Mouse (Mus musculus): ENCODE results near the gene Ggps1.
"Not testable (repeated sequence)": the region's sequence is repeated elsewhere in the genome, so short reads cannot be mapped to it uniquely, and the experiment has no call there.

Gene Ggps1

DNA sequence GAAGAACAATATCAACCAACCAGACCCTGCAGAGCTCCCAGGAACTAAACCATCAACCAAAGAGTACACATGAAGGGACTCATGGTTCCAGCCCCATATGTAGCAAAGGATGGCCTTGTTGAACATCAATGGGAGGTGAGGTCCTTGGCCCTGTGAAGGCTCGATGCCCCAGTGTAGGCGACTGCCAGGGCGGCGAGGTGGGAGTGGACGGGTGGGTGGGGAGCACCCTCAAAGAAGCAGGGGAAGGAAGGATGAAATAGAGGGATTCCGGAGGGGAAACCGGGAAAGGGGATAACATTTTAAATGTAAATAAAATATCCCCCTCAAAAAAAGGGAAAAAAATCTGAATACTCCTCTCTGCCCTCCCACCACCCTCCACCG lies 24.4 kb downstream of the Ggps1 start:
- DNase-seq (ENCODE audit: low read depth, low spot score), result no peak

DNA sequence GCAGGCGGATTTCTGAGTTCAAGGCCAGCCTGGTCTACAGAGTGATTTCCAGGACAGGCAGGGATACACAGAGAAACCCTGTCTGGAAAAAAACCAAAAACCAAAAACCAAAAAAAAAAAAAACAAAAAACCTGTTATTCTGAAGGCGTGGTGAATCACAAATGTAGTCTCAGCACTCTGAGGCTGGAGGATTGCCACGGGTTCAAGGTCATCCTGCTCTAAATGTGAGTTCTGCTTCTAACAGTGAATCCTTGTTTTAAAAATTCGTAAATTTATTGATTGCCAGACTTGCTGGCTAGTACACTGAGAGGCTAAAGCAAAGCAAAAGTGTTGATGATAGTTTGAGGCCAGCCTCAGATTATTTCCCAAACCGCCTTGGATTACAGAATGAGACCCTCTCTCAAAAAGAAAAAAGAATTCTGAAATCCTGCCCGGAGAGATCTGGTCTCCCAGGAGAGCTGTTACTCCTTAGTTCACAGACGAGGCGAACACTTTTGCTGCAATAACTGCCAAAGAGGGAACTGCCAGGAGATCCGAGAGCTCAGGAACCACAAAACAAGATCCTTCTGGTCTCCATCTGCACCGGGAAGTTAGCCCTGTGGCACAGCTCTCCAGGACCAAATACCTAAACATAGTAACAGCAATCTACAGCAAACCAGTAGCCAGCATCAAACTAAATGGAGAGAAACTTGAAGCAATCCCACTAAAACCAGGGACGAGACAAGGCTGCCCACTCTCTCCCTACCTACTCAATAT lies 27.2 kb downstream of the Ggps1 start:
- DNase-seq (ENCODE audit: low read depth, low spot score), result no peak

DNA sequence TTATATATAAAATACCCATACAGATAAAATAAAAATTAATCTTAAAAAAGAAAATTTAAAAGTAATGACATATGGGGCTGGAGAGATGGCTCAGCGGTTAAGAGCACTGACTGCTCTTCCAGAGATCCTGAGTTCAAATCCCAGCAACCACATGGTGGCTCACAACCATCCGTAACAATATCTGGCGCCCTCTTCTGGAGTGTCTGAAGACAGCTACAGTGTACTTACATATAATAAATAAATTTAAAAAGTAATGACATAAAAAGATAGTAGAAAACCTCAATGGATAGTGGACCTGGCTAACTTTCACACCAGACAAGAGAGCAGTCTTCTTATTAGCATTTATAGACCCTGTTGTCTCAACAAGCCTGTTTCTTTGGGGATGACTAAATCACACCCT lies 27.9 kb downstream of the Ggps1 start:
- DNase-seq (ENCODE audit: low read depth, low spot score), result not testable (repeated sequence)

DNA sequence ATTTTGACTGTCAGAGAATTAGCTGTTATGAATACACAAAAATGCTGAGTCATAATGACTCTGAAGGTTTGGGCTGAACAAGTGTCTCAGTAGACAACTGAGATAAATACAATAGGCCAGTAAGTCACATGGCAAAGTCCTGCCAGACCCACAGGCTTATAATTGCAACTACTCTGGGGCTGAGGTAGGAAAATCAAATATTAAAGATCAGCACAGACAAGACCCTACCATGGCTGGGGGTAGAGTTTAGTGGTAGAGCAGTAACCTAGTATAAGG lies 29.3 kb downstream of the Ggps1 start:
- no peak for DNase-seq (ENCODE audit: low read depth, low spot score)

DNA sequence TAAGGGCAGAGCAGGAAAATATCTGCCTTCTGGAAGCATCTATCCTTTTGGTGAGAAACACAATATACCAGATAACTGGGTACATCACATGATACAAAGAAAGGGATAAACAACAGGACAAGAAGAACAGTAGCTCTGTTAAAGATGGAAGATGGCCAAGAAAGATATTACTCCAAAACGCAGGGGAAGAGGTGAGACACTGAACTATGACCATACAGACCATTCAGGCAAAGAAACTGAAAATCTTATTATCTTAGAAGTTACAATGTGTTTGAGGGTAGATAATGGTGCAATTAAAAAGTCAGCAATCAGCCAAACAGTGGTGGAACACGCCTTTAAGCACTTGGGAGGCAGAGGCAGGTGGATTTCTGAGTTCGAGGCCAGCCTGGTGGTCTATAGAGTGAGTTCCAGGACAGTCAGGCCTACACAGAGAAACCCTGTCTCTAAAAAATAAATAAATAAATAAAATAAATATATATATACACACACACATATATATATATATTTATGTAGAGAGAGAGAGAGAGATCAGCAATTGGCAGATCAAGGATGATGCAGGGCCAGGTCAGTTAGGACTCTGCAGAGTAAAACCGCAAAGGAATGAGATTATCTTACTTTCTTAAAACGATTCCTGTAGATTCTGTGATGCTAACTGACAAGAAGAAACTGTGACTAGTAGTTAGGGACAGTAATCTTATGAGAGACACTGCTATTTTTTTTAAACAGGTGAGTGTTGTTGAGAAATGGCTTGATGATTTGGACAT lies 29.8 kb downstream of the Ggps1 start:
- DNase-seq (ENCODE audit: low read depth, low spot score), result no peak

DNA sequence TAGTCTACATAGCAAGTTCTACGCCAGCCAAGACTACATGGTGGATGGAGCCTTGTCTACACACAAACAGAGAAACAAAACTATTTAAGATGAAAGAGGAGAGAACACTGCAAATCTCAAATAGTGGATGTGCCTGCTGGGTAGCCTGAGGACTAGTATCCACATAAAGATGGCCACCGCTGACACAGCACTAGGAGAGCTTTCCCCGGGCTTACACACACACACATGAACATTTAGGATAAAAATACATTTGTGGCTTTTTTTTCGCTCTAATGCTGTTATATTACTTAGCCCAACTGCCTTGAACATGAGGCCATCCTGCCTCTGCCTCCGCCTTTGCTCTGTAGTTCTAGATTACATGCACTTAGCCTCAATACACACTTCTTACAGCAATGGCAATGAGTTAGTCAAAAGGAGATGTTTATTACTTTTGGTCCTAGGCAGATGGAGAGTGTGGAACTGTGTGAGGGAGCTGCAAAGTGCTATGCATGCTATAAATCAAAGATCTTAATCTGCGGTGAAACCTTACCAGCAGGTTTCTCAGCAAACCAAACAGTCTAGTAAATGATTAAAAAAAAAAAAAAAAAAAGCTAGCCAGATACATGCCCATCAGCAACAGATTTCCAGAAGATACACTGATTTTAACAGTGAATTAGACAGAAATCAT lies 37.0 kb downstream of the Ggps1 start:
- DNase-seq (ENCODE audit: low read depth, low spot score), result no peak

DNA sequence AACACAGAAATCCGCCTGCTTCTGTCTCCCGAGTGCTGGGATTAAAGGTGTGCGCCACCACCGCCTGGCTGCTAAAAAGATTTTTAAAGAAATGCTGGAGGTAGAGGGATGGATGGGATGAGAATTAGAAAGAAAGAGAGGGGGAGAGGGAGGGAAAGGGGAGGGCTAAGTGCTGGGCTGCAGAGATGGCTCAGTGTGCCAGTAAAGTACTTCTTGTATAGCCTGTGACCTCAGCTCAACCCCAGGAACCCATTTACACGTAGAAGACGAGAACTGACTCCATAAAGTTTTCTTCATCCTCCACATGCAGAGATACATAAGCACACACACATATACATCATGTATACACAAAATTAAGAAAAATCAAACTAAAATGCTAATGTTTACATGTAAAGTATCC lies 37.7 kb downstream of the Ggps1 start:
- no peak for DNase-seq (ENCODE audit: low read depth, low spot score)

DNA sequence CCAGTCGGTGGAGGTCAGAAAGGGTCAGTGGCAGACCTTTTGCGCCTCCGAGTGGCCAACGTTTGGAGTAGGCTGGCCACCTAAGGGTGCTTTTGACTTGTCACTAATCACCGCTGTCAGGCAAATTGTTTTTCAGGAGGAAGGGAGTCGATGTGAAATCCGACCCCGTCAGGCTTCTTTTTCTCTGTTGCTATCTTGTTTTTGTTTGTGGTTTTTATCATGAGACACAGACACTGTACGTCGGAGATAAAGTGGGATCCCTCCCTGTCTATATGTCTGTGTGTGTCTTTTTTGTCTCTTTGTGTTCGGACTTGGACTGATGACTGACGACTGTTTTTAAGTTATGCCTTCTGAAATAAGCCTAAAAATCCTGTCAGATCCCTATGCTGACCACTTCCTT lies 41.9 kb downstream of the Ggps1 start:
- DNase-seq (ENCODE audit: low read depth, low spot score), result not testable (repeated sequence)

DNA sequence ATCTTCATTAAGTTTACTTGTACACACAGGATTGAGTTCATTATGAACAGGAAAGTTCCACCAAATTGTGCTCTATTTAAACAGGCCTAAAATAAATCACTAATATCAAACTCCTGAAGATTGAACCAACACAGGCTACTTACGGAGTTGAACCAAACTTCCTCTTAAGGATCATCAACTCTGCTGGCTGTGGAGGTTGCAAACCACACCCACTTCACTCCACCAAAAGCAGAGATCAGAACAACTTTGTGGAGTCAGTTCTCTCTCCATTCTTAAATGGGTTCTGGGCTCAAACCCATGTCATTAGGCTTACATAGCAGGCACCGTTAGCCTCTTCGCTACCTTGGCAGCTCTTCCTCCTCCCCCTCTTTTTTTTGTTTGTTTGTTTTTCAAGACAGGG lies 44.4 kb downstream of the Ggps1 start:
- no peak for DNase-seq (ENCODE audit: low read depth, low spot score)

DNA sequence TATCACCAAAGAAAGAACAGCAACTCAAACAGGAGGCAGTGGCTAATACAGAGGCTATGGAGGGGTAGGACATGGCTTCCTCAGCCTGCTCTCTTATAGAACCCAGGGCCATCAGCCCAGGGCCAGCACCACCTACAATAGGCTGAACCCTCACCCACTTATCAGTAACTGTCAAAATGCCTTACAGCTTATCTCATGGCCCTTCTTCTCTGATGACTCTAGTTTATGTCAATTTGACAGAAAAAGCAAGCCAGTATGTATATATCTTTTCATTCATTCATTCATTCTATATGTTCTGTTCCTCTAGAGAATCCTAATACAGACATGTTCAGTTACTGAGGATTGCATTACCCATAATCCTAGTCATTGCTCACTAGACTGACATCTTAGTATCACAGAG lies 45.0 kb downstream of the Ggps1 start:
- no peak for DNase-seq (ENCODE audit: low read depth, low spot score)

DNA sequence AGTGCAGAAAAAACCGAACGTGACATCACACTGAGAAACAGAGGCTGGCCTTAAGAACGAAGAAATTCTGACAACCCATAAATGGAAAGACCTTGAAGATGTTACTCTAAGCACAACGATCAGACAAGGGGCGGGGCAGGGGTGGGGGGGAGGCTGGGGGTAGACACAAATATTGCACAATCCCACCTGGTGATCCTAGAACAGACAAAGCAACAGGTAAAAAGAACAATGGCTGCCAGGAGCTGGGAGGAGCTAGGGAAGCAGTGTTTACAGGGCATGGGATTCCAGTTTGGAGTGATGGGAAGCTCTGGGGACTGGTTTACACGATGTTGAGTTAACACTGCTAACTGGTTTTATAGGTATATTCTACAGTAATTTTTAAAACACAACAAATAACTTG lies 47.7 kb downstream of the Ggps1 start:
- DNase-seq (ENCODE audit: low read depth, low spot score), result no peak

DNA sequence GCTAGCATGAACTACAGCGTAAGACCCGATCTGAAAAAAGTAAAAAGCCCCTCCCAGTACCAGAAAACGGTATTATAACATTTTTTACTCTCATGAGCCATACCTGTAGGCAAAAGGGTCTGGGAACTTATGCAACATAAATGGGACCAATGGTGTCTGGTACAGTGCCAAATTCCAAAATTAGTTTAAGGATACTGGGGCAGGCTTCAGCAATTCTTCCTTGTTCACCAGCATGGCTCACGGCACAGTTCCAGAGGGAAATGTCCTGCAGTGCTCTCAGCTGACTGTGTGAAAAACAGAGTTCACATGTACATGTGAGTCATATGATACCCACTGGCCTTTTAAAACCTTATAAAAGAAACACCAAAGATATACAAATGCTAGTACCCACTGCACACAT lies 48.7 kb downstream of the Ggps1 start:
- no peak for DNase-seq (ENCODE audit: low read depth, low spot score)

DNA sequence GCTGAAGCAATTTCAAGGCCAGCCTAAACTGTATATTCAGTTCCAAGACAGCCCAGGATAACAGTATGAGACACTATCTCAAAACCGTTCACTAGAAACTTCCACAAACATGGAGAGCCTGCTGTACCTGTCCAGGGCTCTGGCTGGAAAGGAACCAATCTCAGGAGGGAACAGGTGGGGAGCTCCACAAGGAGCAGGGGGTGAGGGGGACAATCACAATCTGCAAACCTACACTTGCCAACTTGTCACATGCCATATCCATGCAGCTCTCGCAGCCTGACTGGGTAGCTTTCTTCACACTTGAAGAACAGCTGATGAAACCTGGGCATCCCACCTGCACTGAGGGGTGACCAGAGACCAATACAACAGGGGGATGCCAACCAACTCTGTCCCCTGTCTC lies 49.3 kb downstream of the Ggps1 start:
- no peak for DNase-seq (ENCODE audit: low read depth, low spot score)

DNA sequence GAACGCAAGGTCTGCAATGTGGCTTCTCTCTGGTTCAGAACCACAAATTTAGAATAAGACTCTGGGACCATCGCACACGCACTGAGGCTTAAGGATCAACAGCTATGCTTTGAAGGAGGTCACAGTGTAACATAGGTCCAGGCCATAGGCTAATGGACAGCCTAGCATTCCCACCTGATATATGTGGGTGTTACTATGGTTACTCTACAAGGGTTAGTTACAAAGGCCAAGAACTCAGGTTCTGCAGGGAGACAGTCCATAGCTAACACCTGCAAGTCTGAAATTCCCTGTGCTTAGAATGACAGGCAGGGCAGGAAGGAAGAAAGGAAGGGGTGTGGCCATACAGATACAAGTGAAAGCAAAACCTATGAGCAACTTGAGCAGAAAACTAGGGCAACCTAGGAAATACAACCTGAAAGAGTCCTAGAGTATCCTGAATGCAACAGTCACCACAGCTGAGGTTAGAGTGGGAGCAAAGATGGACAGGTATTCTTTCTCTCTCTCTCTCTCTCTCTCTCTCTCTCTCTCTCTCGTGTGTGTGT lies 51.8 kb downstream of the Ggps1 start:
- no peak for DNase-seq (ENCODE audit: low read depth, low spot score)

DNA sequence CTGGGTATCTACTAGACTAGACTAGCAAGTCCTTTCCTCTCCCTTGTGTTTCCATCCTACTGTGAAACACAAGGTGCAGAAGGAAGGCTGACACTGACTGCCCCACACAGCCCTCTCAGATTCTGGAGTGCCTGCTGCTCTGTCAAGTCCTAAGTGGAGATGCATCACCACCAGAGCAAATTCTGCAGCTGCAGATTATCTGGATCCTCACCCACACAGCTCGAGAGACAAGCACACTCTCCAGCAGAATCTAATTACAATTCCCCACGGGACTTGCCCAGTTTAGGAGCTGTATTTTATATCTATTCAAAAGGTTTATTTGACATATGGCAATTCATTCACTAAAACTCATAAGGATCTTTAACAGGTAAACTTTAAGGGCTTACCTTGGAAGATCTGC lies 57.2 kb downstream of the Ggps1 start:
- no peak for DNase-seq (ENCODE audit: low read depth, low spot score)

DNA sequence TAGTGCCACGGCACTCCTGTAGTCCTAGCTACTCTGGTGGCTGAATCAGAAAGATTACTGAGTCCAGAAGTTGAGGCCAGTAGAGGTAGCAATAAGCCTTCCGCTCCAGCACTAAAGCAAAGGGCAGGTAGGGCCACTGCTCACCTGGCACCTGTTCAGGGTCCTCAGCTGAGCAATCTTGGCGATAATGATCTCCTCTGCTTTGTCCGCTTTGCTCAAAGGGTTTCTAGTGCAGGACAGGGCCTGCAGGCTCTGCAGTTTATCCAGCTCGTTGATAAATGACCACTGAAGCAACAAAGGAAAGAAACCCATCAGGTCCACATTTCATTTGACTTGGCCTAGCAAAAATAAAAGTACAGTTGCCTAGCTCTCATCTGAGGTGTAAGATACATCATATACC lies 58.3 kb downstream of the Ggps1 start:
- DNase-seq (ENCODE audit: low read depth, low spot score), result no peak

DNA sequence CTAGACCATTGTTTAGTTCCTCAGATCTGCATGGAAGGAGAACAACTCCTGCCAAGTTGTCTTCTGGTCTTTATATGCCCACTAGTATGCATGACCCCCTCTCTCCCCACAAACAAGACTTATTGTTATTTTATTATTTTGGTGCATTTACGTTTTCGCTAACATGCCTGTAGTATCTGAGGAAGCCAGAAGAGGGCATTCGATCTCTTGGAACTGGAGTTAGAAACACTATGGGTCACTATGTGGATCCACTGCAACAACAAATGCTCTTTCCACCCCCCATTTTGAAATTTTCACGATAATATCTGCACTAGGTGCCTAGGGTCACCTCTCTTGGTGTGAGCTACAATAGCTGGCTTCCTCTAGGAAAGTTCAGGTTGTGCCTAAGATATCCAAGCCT lies 59.2 kb downstream of the Ggps1 start:
- DNase-seq (ENCODE audit: low read depth, low spot score), result no peak

DNA sequence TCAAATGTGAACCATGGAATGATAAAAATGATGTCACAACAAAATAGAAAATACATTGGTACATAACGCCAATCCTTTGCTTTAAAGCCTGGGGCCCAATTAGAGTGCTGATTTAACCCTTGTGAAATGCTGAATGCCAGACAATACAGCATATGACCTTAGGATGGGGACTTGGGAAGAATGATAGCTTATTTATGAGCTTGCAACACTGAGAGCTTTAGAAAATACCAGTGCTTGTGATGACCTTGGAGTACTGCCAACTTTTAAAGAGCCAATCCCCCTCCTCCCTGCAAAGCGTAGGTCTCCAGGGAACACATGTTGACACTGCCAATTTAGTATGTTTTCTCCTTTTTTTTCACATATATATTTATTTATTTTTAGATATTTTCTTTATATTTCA lies 60.6 kb downstream of the Ggps1 start:
- DNase-seq (ENCODE audit: low read depth, low spot score), result no peak

Measured in telencephalon, adult 2 months (tissue).